Mouse (Mus musculus): ENCODE measurements at regions not wholly inside any gene's neighbourhood (a gene's known extent, or its start where the extent isn't known, plus 50 kb on each side); places are given as distances from the start of the nearest gene placed in this dataset.

GRCm38 (mm10) chr9:74023922-74024321 is 55.2 kb upstream of the Unc13c start:
- TF ChIP-seq CTCF (conservative IDR thresholded peaks at IDR 0.05; ENCODE audit: low read length) (peak; percentile 32), NANOG (IDR thresholded peaks at IDR 0.05; ENCODE audit: borderline replicate concordance, low read length) (no peak), POU5F1 (IDR thresholded peaks at IDR 0.05; ENCODE audit: borderline replicate concordance, low read length) (no peak)
